Mouse (Mus musculus) liver, embryonic 11.5 days (tissue): ENCODE data around the gene Padi6. TPM values are rescaled to one million over a fixed set of nuclear protein-coding genes. Genes with fewer than 3 reads are reported as not detected.

Source experiments
- ATAC-seq: fragments of 200-750 bp; cut with Nextera tagmentation; replicated peaks from 2 replicates; pipeline ENCODE4 v1.8.0; 2017; ENCODE audit warnings: moderate number of reproducible peaks, mild to moderate bottlenecking, moderate TSS enrichment, moderate library complexity; ENCODE audit not compliant: low FRiP score
- DNase-seq: peaks from one replicate; pipeline ENCODE4 v3.0.0-alpha.2; 2017; ENCODE audit warnings: low spot score
- H3K27ac ChIP-seq: fragments of 300-500 bp; sonication (generic); 2 replicates; pipeline ENCODE4 v1.5.1; 2014; ENCODE audit warnings: mild to moderate bottlenecking, low read depth, low read length, control low read depth
- H3K27me3 ChIP-seq: fragments of 300-500 bp; sonication (generic); replicated peaks from 2 replicates; pipeline ENCODE4 v1.6.1; 2014; ENCODE audit warnings: low read length, mixed read lengths; ENCODE audit not compliant: control insufficient read depth, insufficient read depth
- H3K36me3 ChIP-seq: fragments of 300-500 bp; sonication (generic); 2 replicates; pipeline ENCODE4 v1.6.1; 2014; ENCODE audit warnings: mild to moderate bottlenecking, low read length, moderate library complexity, mixed read lengths; ENCODE audit not compliant: control insufficient read depth, insufficient read depth
- H3K4me1 ChIP-seq: fragments of 300-500 bp; sonication (generic); replicated peaks from 2 replicates; pipeline ENCODE4 v1.6.1; 2014; ENCODE audit warnings: low read length, mixed read lengths; ENCODE audit not compliant: control insufficient read depth, insufficient read depth
- H3K4me2 ChIP-seq: fragments of 300-500 bp; sonication (generic); 2 replicates; pipeline ENCODE4 v1.6.1; 2014; ENCODE audit warnings: mild to moderate bottlenecking, control low read depth, moderate library complexity
- H3K4me3 ChIP-seq: fragments of 300-500 bp; sonication (generic); 2 replicates; pipeline ENCODE4 v1.5.1; 2014; ENCODE audit warnings: low read depth, low read length, control low read depth
- H3K9ac ChIP-seq: fragments of 300-500 bp; sonication (generic); 2 replicates; pipeline ENCODE4 v1.6.1; 2014; ENCODE audit warnings: low read depth, low read length, control low read depth
- H3K9me3 ChIP-seq: fragments of 300-500 bp; sonication (generic); 2 replicates; pipeline ENCODE4 v1.6.1; 2016; ENCODE audit warnings: low read length, inconsistent platforms, mixed read lengths; ENCODE audit not compliant: control insufficient read depth
- WGBS: fragments of 180-500 bp; shearing (Covaris S2); extraction: QIAGEN DNeasy Blood & Tissue Kit; methylation state at CpG from one replicate; pipeline ENCODE4 v1.1.7; 2014; 5-methylcytosine and 5-hydroxymethylcytosine counted together
- polyA plus RNA-seq: library from polyadenylated mRNA; unstranded; fragments of >200 nt; fragmentation: Nextera tagmentation; extraction: Ambion mirVana; gene quantifications from 2 replicates; pipeline ENCODE4 v1.2.1, GENCODE M21; 2014

Gene Padi6
- polyA plus RNA-seq, 1 experiment from 2014 or later: not detected

GRCm38 (mm10) chr4:140709111-140709510 lies 33.3 kb downstream of the Padi6 start:
- 96% methylated on average over 7 of the region's 7 CpGs for WGBS
- ATAC-seq (no peak), DNase-seq (no peak)
- Histone ChIP-seq H3K27ac (no peak overlapping the region), H3K9ac (no peak overlapping the region), H3K9me3 (no peaks in the 10 kb centered on the region), H3K4me3 (no peak overlapping the region), H3K4me1 (peaks cover 29% of the 10 kb centered on the region), H3K4me2 (no peak overlapping the region), H3K27me3 (no peaks in the 10 kb centered on the region), H3K36me3 (peaks cover 73% of the 10 kb centered on the region)

GRCm38 (mm10) chr4:140708297-140708927 lies 34.0 kb downstream of the Padi6 start:
- H3K4me1 ChIP-seq: peaks cover 34% of the 10 kb centered on the region
- H3K27ac ChIP-seq: no peak overlapping the region
- H3K9me3 ChIP-seq: no peaks in the 10 kb centered on the region
- no peak overlapping the region for H3K4me2 ChIP-seq
- H3K27me3 ChIP-seq: no peaks in the 10 kb centered on the region
- DNase-seq (no peak), ATAC-seq (no peak)
- H3K9ac ChIP-seq: no peak overlapping the region
- H3K4me3 ChIP-seq: no peak overlapping the region
- WGBS: 84% methylated on average over 18 of the region's 18 CpGs
- peaks cover 70% of the 10 kb centered on the region for H3K36me3 ChIP-seq

GRCm38 (mm10) chr4:140707615-140708014 lies 34.8 kb downstream of the Padi6 start:
- Histone ChIP-seq H3K27me3 (no peaks in the 10 kb centered on the region), H3K4me1 (peaks cover 34% of the 10 kb centered on the region), H3K9me3 (no peaks in the 10 kb centered on the region), H3K4me3 (no peak overlapping the region), H3K9ac (no peak overlapping the region), H3K36me3 (peaks cover 66% of the 10 kb centered on the region), H3K4me2 (no peak overlapping the region), H3K27ac (no peak overlapping the region)
- DNase-seq: no peak
- no peak for ATAC-seq
- WGBS: 83% methylated on average over 4 of the region's 4 CpGs

- Histone ChIP-seq H3K9me3 (no peaks in the 10 kb centered on the region), H3K36me3 (peaks cover 35% of the 10 kb centered on the region), H3K4me2 (peak overlapping the region; percentile 95), H3K27me3 (no peaks in the 10 kb centered on the region; the same call in 1 of the 2 replicates), H3K9ac (peak overlapping the region; percentile 99), H3K4me3 (peak overlapping the region; percentile 98), H3K4me1 (peaks cover 41% of the 10 kb centered on the region), H3K27ac (peak overlapping the region; percentile 10; the same call in 1 of the 2 replicates)
- DNase-seq (no peak), ATAC-seq (no peak)
- 62% methylated on average over 4 of the region's 4 CpGs for WGBS
Observed at GRCm38 (mm10) chr4:140704166-140704565, 38.3 kb downstream of the Padi6 start.

- Histone ChIP-seq H3K36me3 (peaks cover 31% of the 10 kb centered on the region), H3K4me1 (peaks cover 44% of the 10 kb centered on the region), H3K27ac (peak overlapping the region; percentile 100; the same call in 1 of the 2 replicates), H3K4me3 (peak overlapping the region; percentile 98), H3K4me2 (peak overlapping the region; percentile 95), H3K27me3 (peaks cover 2% of the 10 kb centered on the region), H3K9me3 (no peaks in the 10 kb centered on the region), H3K9ac (peak overlapping the region; percentile 99)
- 18% methylated on average over 8 of the region's 8 CpGs for WGBS
- no peak for ATAC-seq
- DNase-seq: no peak
Observed at GRCm38 (mm10) chr4:140703636-140704035, 38.8 kb downstream of the Padi6 start.

GRCm38 (mm10) chr4:140702611-140703327 lies 39.7 kb downstream of the Padi6 start:
- H3K36me3 ChIP-seq: peaks cover 23% of the 10 kb centered on the region
- peaks cover 3% of the 10 kb centered on the region for H3K27me3 ChIP-seq
- no peaks in the 10 kb centered on the region for H3K9me3 ChIP-seq
- ATAC-seq (peak; percentile 78), DNase-seq (peak; percentile 84)
- WGBS: under 1% methylated on average over 45 of the region's 68 CpGs
- H3K4me2 ChIP-seq: peak overlapping the region; percentile 95
- peak overlapping the region; percentile 98 for H3K4me3 ChIP-seq
- peaks cover 39% of the 10 kb centered on the region for H3K4me1 ChIP-seq
- H3K27ac ChIP-seq: peak overlapping the region; percentile 100
- H3K9ac ChIP-seq: peak overlapping the region; percentile 99

GRCm38 (mm10) chr4:140701716-140702561 lies 40.5 kb downstream of the Padi6 start:
- ATAC-seq (peak; percentile 15; the same call in 1 of the 2 replicates), DNase-seq (peak; percentile 72)
- H3K36me3 ChIP-seq: peaks cover 22% of the 10 kb centered on the region
- WGBS: under 1% methylated on average over 77 of the region's 107 CpGs
- peaks cover 3% of the 10 kb centered on the region for H3K27me3 ChIP-seq
- H3K4me1 ChIP-seq: peaks cover 36% of the 10 kb centered on the region
- H3K9me3 ChIP-seq: no peaks in the 10 kb centered on the region
- H3K4me3 ChIP-seq: peak overlapping the region; percentile 98
- peak overlapping the region; percentile 100 for H3K27ac ChIP-seq
- peak overlapping the region; percentile 99 for H3K9ac ChIP-seq
- peak overlapping the region; percentile 95 for H3K4me2 ChIP-seq

- WGBS: under 1% methylated on average over 60 of the region's 61 CpGs
- Histone ChIP-seq H3K4me3 (peak overlapping the region; percentile 98), H3K36me3 (peaks cover 15% of the 10 kb centered on the region), H3K9ac (peak overlapping the region; percentile 99), H3K4me1 (peaks cover 42% of the 10 kb centered on the region), H3K4me2 (peak overlapping the region; percentile 95), H3K27me3 (peaks cover 3% of the 10 kb centered on the region), H3K9me3 (no peaks in the 10 kb centered on the region), H3K27ac (peak overlapping the region; percentile 100)
- DNase-seq: peak; percentile 84
- ATAC-seq: peak; percentile 67
Observed at GRCm38 (mm10) chr4:140701049-140701715, 41.3 kb downstream of the Padi6 start.
